Mouse (Mus musculus) cerebellum, postnatal 25 days (tissue): ENCODE measurements around the gene Pdhb.

ENCODE experiments used
- DNase-seq, 2 experiments: peaks; one replicate each; pipeline ENCODE4 v3.0.0; 2021; ENCODE audit warnings: mixed read lengths in 2 of 2

Pdhb gene

GRCm38 (mm10) chr14:8172507-8173410, at the start of gene Pdhb:
Gene Pdhb, minus strand, starts transcription at chr14:8173025.
- peak; percentile 99 to 100 for DNase-seq

GRCm38 (mm10) chr14:8222561-8222960, 49.7 kb upstream of the Pdhb start:
- DNase-seq, result no peak

GRCm38 (mm10) chr14:8220912-8221311, 48.1 kb upstream of the Pdhb start:
- no peak for DNase-seq

GRCm38 (mm10) chr14:8220306-8220705, 47.5 kb upstream of the Pdhb start:
- peak in 1 of 2 experiments; percentile 54 for DNase-seq

GRCm38 (mm10) chr14:8219876-8220275, 47.1 kb upstream of the Pdhb start:
- DNase-seq, result peak in 1 of 2 experiments; percentile 19

- DNase-seq, result peak; percentile 63 to 66
Observed at GRCm38 (mm10) chr14:8218730-8219380, 46.0 kb upstream of the Pdhb start.

- DNase-seq, result peak in 1 of 2 experiments; percentile 37
Observed at GRCm38 (mm10) chr14:8218238-8218637, 45.4 kb upstream of the Pdhb start.

- DNase-seq, result no peak
Observed at GRCm38 (mm10) chr14:8216100-8216499, 43.3 kb upstream of the Pdhb start.

- DNase-seq, result peak; percentile 44 to 46
Observed at GRCm38 (mm10) chr14:8215208-8215778, 42.5 kb upstream of the Pdhb start.

- peak; percentile 86 to 92 for DNase-seq
Observed at GRCm38 (mm10) chr14:8214299-8215207, 41.7 kb upstream of the Pdhb start.

GRCm38 (mm10) chr14:8213803-8214224, 41.0 kb upstream of the Pdhb start, which contains the start of gene Kctd6:
Gene Kctd6, plus strand, starts transcription at chr14:8214140.
- peak; percentile 98 to 100 for DNase-seq

- no peak for DNase-seq
Observed at GRCm38 (mm10) chr14:8212996-8213395, 40.2 kb upstream of the Pdhb start.

GRCm38 (mm10) chr14:8209896-8210295, 37.1 kb upstream of the Pdhb start:
- DNase-seq, result no peak

- peak; percentile 46 to 68 for DNase-seq
Observed at GRCm38 (mm10) chr14:8208876-8209275, 36.1 kb upstream of the Pdhb start.

GRCm38 (mm10) chr14:8207543-8207942, 34.7 kb upstream of the Pdhb start:
- DNase-seq, result no peak

GRCm38 (mm10) chr14:8207105-8207504, 34.3 kb upstream of the Pdhb start:
- DNase-seq, result no peak

- no peak for DNase-seq
Observed at GRCm38 (mm10) chr14:8206179-8206910, 33.5 kb upstream of the Pdhb start.

- no peak for DNase-seq
Observed at GRCm38 (mm10) chr14:8201715-8202114, 28.9 kb upstream of the Pdhb start.

GRCm38 (mm10) chr14:8200769-8201168, 27.9 kb upstream of the Pdhb start:
- no peak for DNase-seq

- DNase-seq, result no peak
Observed at GRCm38 (mm10) chr14:8192727-8193126, 19.9 kb upstream of the Pdhb start.

- no peak for DNase-seq
Observed at GRCm38 (mm10) chr14:8191331-8191965, 18.6 kb upstream of the Pdhb start.
